Mouse (Mus musculus): Measurements from ENCODE around the gene Dhrs9. TPM values are rescaled to one million over a fixed set of nuclear protein-coding genes. Genes with fewer than 3 reads are reported as not detected.

Gene Dhrs9
- total and polyA plus RNA-seq, 2 experiments from 2014 or later: not detected

GRCm38 (mm10) chr2:69427141-69427540, 46.9 kb downstream of the Dhrs9 start:
- WGBS: 93% methylated on average over 10 of the region's 10 CpGs
- Histone ChIP-seq H3K4me1 (ENCODE audit: insufficient read depth, low read length) (no peaks in the 10 kb centered on the region), H3K27ac (ENCODE audit: low read depth, low read length) (no peak overlapping the region), H3K4me3 (ENCODE audit: low read depth, low read length) (no peak overlapping the region), H3K36me3 (ENCODE audit: insufficient read depth, low read length) (no peaks in the 10 kb centered on the region), H3K9me3 (ENCODE audit: low read length) (no peaks in the 10 kb centered on the region), H3K9ac (replicated peaks; ENCODE audit: low read length, poor library complexity, severe bottlenecking) (no peak overlapping the region), H3K4me2 (ENCODE audit: low read depth, low read length, poor library complexity, severe bottlenecking) (no peak overlapping the region), H3K27me3 (ENCODE audit: insufficient read depth, low read length) (no peaks in the 10 kb centered on the region)
- no peak for TF ChIP-seq CTCF (IDR thresholded peaks at IDR 0.05)
- DNase-seq (ENCODE audit: low spot score): no peak
- ATAC-seq (ENCODE audit: low FRiP score): no peak

GRCm38 (mm10) chr2:69428116-69428515, 47.9 kb downstream of the Dhrs9 start:
- Histone ChIP-seq H3K9me3 (ENCODE audit: low read length) (no peaks in the 10 kb centered on the region), H3K4me2 (ENCODE audit: low read depth, low read length, poor library complexity, severe bottlenecking) (no peak overlapping the region), H3K4me3 (ENCODE audit: low read depth, low read length) (no peak overlapping the region), H3K4me1 (ENCODE audit: insufficient read depth, low read length) (no peaks in the 10 kb centered on the region), H3K9ac (replicated peaks; ENCODE audit: low read length, poor library complexity, severe bottlenecking) (no peak overlapping the region), H3K27ac (ENCODE audit: low read depth, low read length) (no peak overlapping the region), H3K36me3 (ENCODE audit: insufficient read depth, low read length) (no peaks in the 10 kb centered on the region), H3K27me3 (ENCODE audit: insufficient read depth, low read length) (no peaks in the 10 kb centered on the region)
- no peak for ATAC-seq (ENCODE audit: low FRiP score)
- DNase-seq (ENCODE audit: low spot score): peak; percentile 89
- 33% methylated on average over 3 of the region's 3 CpGs for WGBS
- peak; percentile 88 for TF ChIP-seq CTCF (IDR thresholded peaks at IDR 0.05)

- Histone ChIP-seq H3K4me2 (ENCODE audit: low read depth, low read length, poor library complexity, severe bottlenecking) (no peak overlapping the region), H3K27ac (ENCODE audit: low read depth, low read length) (no peak overlapping the region), H3K36me3 (ENCODE audit: insufficient read depth, low read length) (no peaks in the 10 kb centered on the region), H3K9me3 (ENCODE audit: low read length) (no peaks in the 10 kb centered on the region), H3K4me1 (ENCODE audit: insufficient read depth, low read length) (no peaks in the 10 kb centered on the region), H3K9ac (replicated peaks; ENCODE audit: low read length, poor library complexity, severe bottlenecking) (no peak overlapping the region), H3K4me3 (ENCODE audit: low read depth, low read length) (no peak overlapping the region), H3K27me3 (ENCODE audit: insufficient read depth, low read length) (no peaks in the 10 kb centered on the region)
- ATAC-seq (ENCODE audit: low FRiP score) (no peak), DNase-seq (ENCODE audit: low spot score) (no peak)
- 80% methylated on average over 3 of the region's 3 CpGs for WGBS
- no peak for TF ChIP-seq CTCF (IDR thresholded peaks at IDR 0.05)
Observed at GRCm38 (mm10) chr2:69441656-69442055, 61.4 kb downstream of the Dhrs9 start.

GRCm38 (mm10) chr2:69445896-69446472, 65.7 kb downstream of the Dhrs9 start:
- no peak for TF ChIP-seq CTCF (IDR thresholded peaks at IDR 0.05)
- Histone ChIP-seq H3K36me3 (ENCODE audit: insufficient read depth, low read length) (no peaks in the 10 kb centered on the region), H3K4me2 (ENCODE audit: low read depth, low read length, poor library complexity, severe bottlenecking) (no peak overlapping the region), H3K4me3 (ENCODE audit: low read depth, low read length) (no peak overlapping the region), H3K9me3 (ENCODE audit: low read length) (no peaks in the 10 kb centered on the region), H3K27ac (ENCODE audit: low read depth, low read length) (no peak overlapping the region), H3K27me3 (ENCODE audit: insufficient read depth, low read length) (no peaks in the 10 kb centered on the region), H3K4me1 (ENCODE audit: insufficient read depth, low read length) (no peaks in the 10 kb centered on the region), H3K9ac (replicated peaks; ENCODE audit: low read length, poor library complexity, severe bottlenecking) (no peak overlapping the region)
- 67% methylated on average over 4 of the region's 4 CpGs for WGBS
- DNase-seq (ENCODE audit: low spot score) (peak; percentile 58), ATAC-seq (ENCODE audit: low FRiP score) (no peak)

- WGBS: 88% methylated on average over 4 of the region's 4 CpGs
- H3K4me1 ChIP-seq (ENCODE audit: insufficient read depth, low read length): no peaks in the 10 kb centered on the region
- H3K36me3 ChIP-seq (ENCODE audit: insufficient read depth, low read length): no peaks in the 10 kb centered on the region
- no peak overlapping the region for H3K4me2 ChIP-seq (ENCODE audit: low read depth, low read length, poor library complexity, severe bottlenecking)
- DNase-seq (ENCODE audit: low spot score) (no peak), ATAC-seq (ENCODE audit: low FRiP score) (no peak)
- no peaks in the 10 kb centered on the region for H3K9me3 ChIP-seq (ENCODE audit: low read length)
- no peaks in the 10 kb centered on the region for H3K27me3 ChIP-seq (ENCODE audit: insufficient read depth, low read length)
- no peak overlapping the region for H3K27ac ChIP-seq (ENCODE audit: low read depth, low read length)
- TF ChIP-seq CTCF (IDR thresholded peaks at IDR 0.05): no peak
- no peak overlapping the region for H3K9ac ChIP-seq (replicated peaks; ENCODE audit: low read length, poor library complexity, severe bottlenecking)
- no peak overlapping the region for H3K4me3 ChIP-seq (ENCODE audit: low read depth, low read length)
Observed at GRCm38 (mm10) chr2:69448581-69448980, 68.3 kb downstream of the Dhrs9 start.

- H3K9me3 ChIP-seq (ENCODE audit: low read length): no peaks in the 10 kb centered on the region
- ATAC-seq (ENCODE audit: low FRiP score) (no peak), DNase-seq (ENCODE audit: low spot score) (no peak)
- H3K27ac ChIP-seq (ENCODE audit: low read depth, low read length): no peak overlapping the region
- H3K9ac ChIP-seq (replicated peaks; ENCODE audit: low read length, poor library complexity, severe bottlenecking): no peak overlapping the region
- no peaks in the 10 kb centered on the region for H3K4me1 ChIP-seq (ENCODE audit: insufficient read depth, low read length)
- no peak overlapping the region for H3K4me2 ChIP-seq (ENCODE audit: low read depth, low read length, poor library complexity, severe bottlenecking)
- 93% methylated on average over 5 of the region's 5 CpGs for WGBS
- no peak for TF ChIP-seq CTCF (IDR thresholded peaks at IDR 0.05)
- H3K27me3 ChIP-seq (ENCODE audit: insufficient read depth, low read length): no peaks in the 10 kb centered on the region
- H3K36me3 ChIP-seq (ENCODE audit: insufficient read depth, low read length): no peaks in the 10 kb centered on the region
- no peak overlapping the region for H3K4me3 ChIP-seq (ENCODE audit: low read depth, low read length)
Observed at GRCm38 (mm10) chr2:69451128-69451527, 70.9 kb downstream of the Dhrs9 start.

Other genes with a start within 250 kb of the Dhrs9 start
- 3.5 and 6.1 TPM in 2 replicates for gene Nostrin, start 244.6 kb upstream of the Dhrs9 start, total RNA-seq (2014; rRNA removed)
- gene Nostrin, start 244.6 kb upstream of the Dhrs9 start, polyA plus RNA-seq (2015; fragmentation: Nextera tagmentation; extraction: Ambion mirVana): 2.2 and 2.3 TPM in 2 replicates
- gene Spc25, start 174.3 kb upstream of the Dhrs9 start, total RNA-seq (2014; rRNA removed): 5.1 and 8.7 TPM in 2 replicates
- gene Spc25, start 174.3 kb upstream of the Dhrs9 start, polyA plus RNA-seq (2015; fragmentation: Nextera tagmentation; extraction: Ambion mirVana): 11.2 and 12.9 TPM in 2 replicates
- 0.24 TPM in 1 of 2 replicates, not detected in the other for gene G6pc2, start 169.4 kb upstream of the Dhrs9 start, total RNA-seq (2014; rRNA removed)
- gene G6pc2, start 169.4 kb upstream of the Dhrs9 start, polyA plus RNA-seq (2015; fragmentation: Nextera tagmentation; extraction: Ambion mirVana): 0.17 TPM in 1 of 2 replicates, not detected in the other
- 0.05 TPM in 1 of 2 replicates, not detected in the other for gene Abcb11, start 37.8 kb upstream of the Dhrs9 start, total RNA-seq (2014; rRNA removed)
- gene Abcb11, start 37.8 kb upstream of the Dhrs9 start, polyA plus RNA-seq (2015; fragmentation: Nextera tagmentation; extraction: Ambion mirVana): not detected in 2 replicates
- gene Lrp2, start 205.6 kb downstream of the Dhrs9 start, total RNA-seq (2014; rRNA removed): 2.3 and 2.9 TPM in 2 replicates
- gene Lrp2, start 205.6 kb downstream of the Dhrs9 start, polyA plus RNA-seq (2015; fragmentation: Nextera tagmentation; extraction: Ambion mirVana): 0.22 and 0.31 TPM in 2 replicates